Mouse (Mus musculus): ENCODE data around the gene Cdc20b.

Cdc20b gene

GRCm38 (mm10) chr13:113094618-113095017 is 59.7 kb downstream of the Cdc20b start:
- no peak for DNase-seq (ENCODE audit: low read depth in 1 of 2, low spot score in 2 of 2)

- DNase-seq (ENCODE audit: low read depth in 1 of 2, low spot score in 2 of 2), result no peak
Observed at GRCm38 (mm10) chr13:113097011-113097410, 62.1 kb downstream of the Cdc20b start.

GRCm38 (mm10) chr13:113098406-113098805 is 63.5 kb downstream of the Cdc20b start:
- no peak for DNase-seq (ENCODE audit: low read depth in 1 of 2, low spot score in 2 of 2)

GRCm38 (mm10) chr13:113100879-113101278 is 66.0 kb downstream of the Cdc20b start, which contains the start of gene Gzma:
TSS of gene Gzma (minus strand) at chr13:113100981.
- DNase-seq (ENCODE audit: low read depth in 1 of 2, low spot score in 2 of 2), result no peak

- DNase-seq (ENCODE audit: low read depth in 1 of 2, low spot score in 2 of 2), result no peak
Observed at GRCm38 (mm10) chr13:113101804-113102203, 66.9 kb downstream of the Cdc20b start.

GRCm38 (mm10) chr13:113104759-113105158 is 69.8 kb downstream of the Cdc20b start:
- no peak for DNase-seq (ENCODE audit: low read depth in 1 of 2, low spot score in 2 of 2)

GRCm38 (mm10) chr13:113118977-113119376 is 84.1 kb downstream of the Cdc20b start:
- no peak for DNase-seq (ENCODE audit: low read depth in 1 of 2, low spot score in 2 of 2)

- DNase-seq (ENCODE audit: low read depth in 1 of 2, low spot score in 2 of 2), result no peak
Observed at GRCm38 (mm10) chr13:113120324-113121237, 85.7 kb downstream of the Cdc20b start.

- no peak for DNase-seq (ENCODE audit: low read depth in 1 of 2, low spot score in 2 of 2)
Observed at GRCm38 (mm10) chr13:113121326-113121725, 86.4 kb downstream of the Cdc20b start.

GRCm38 (mm10) chr13:113129974-113130373 is 95.1 kb downstream of the Cdc20b start:
- no peak for DNase-seq (ENCODE audit: low read depth in 1 of 2, low spot score in 2 of 2)

- no peak for DNase-seq (ENCODE audit: low read depth in 1 of 2, low spot score in 2 of 2)
Observed at GRCm38 (mm10) chr13:113139597-113139996, 104.7 kb downstream of the Cdc20b start.

Data from monocyte, adult 2 months (primary cell).